In genomic region chr10:45020291-45020690, GRCm38 (mm10) we compare ENCODE assay signal across 19 mouse cellular contexts. TPM values are rescaled to one million over a fixed set of nuclear protein-coding genes. Genes with fewer than 3 reads are reported as not detected.
DNase-seq lines count a peak whose midpoint lies in the region; ATAC-seq and TF ChIP-seq lines count a peak whose summit lies in the region.
"Had no signal": no experiment of that assay in that cellular context is flagged by ENCODE, and none has a peak within 500 bp of the region (broad histone marks: within the 10 kb centered on the region; RNA-seq: fewer than 3 reads in every experiment).

No protein-coding gene starts in this region.

- TF ChIP-seq CTCF in small intestine, adult 2 months (IDR thresholded peaks at IDR 0.05; ENCODE audit: extremely low read depth, insufficient read length, insufficient replicate concordance, low read depth, low read length), result no peak

- no peaks in the 10 kb centered on the region for H3K27me3 ChIP-seq in small intestine, adult 2 months (ENCODE audit: control insufficient read depth, insufficient read depth, low read length)
- H3K27me3 ChIP-seq: embryonic facial prominence, embryonic 15.5 days; heart, embryonic 13.5 days; hindbrain, embryonic 13.5 days; liver, embryonic 15.5 days; midbrain, embryonic 13.5 days had no signal

- TF ChIP-seq POLR2A in small intestine, adult 2 months (IDR thresholded peaks at IDR 0.05; ENCODE audit: low read depth, low read length), result no peak

- ATAC-seq in frontal cortex, adult (ENCODE audit: low TSS enrichment), result 0 out of 2 replicates have a peak, but pooled peaks have one; percentile 27
- ATAC-seq: midbrain, embryonic 13.5 days had no signal

- no peak for DNase-seq in frontal cortex, postnatal 25 days (ENCODE audit: low spot score in 2 of 2)
- peak; percentile 3 for DNase-seq in brain, adult 2 months (ENCODE audit: low read depth, low spot score)
- peak; percentile 55 for DNase-seq in thymus, postnatal 4 days
- DNase-seq in testis, postnatal 14 days (ENCODE audit: low spot score), result no peak
- no peak for DNase-seq in heart, adult 9 months (ENCODE audit: low spot score in 2 of 2)
- DNase-seq in spleen, adult 12 weeks (ENCODE audit: low spot score), result no peak
- DNase-seq: adrenal gland, postnatal 10 days; cerebellum, adult 11-12 months; cerebellum, postnatal 36 days; kidney, postnatal 4 days; spleen, adult 18-20 months had no signal

- no peaks in the 10 kb centered on the region for H3K36me3 ChIP-seq in small intestine, adult 2 months (ENCODE audit: control insufficient read depth, insufficient read depth, low read length)
- H3K36me3 ChIP-seq: embryonic facial prominence, embryonic 15.5 days; heart, embryonic 13.5 days; hindbrain, embryonic 13.5 days; liver, embryonic 15.5 days; midbrain, embryonic 13.5 days had no signal

- no peak overlapping the region for H3K4me3 ChIP-seq in small intestine, adult 2 months (ENCODE audit: low read depth, low read length)
- H3K4me3 ChIP-seq: embryonic facial prominence, embryonic 15.5 days; heart, embryonic 13.5 days; hindbrain, embryonic 13.5 days; liver, embryonic 15.5 days; midbrain, embryonic 13.5 days had no signal

- WGBS in small intestine, adult 2 months, result 82% methylated on average over 10 of the region's 10 CpGs

- peaks cover 15% of the 10 kb centered on the region; the same call in 1 of the 2 replicates for H3K4me1 ChIP-seq in small intestine, adult 2 months (ENCODE audit: control insufficient read depth, insufficient read depth, insufficient read length, low read length)
- H3K4me1 ChIP-seq: embryonic facial prominence, embryonic 15.5 days; hindbrain, embryonic 13.5 days; liver, embryonic 15.5 days; midbrain, embryonic 13.5 days had no signal

- peak overlapping the region; percentile 32; the same call in 1 of the 2 replicates for H3K27ac ChIP-seq in small intestine, adult 2 months (ENCODE audit: insufficient read depth, low read depth, low read length)
- H3K27ac ChIP-seq: embryonic facial prominence, embryonic 15.5 days; heart, embryonic 13.5 days; hindbrain, embryonic 13.5 days; liver, embryonic 15.5 days; macrophage; midbrain, embryonic 13.5 days had no signal

RNA-seq across cellular contexts. Expression of gene Prep, which starts 46.7 kb away (rescaled TPM):
- 2.3 and 5.2 TPM in 2 replicates for polyA plus RNA-seq in small intestine, adult 2 months (2012; rRNA removed)

Comparison
In these comparisons a context has a peak if more than half of its experiments do, and no peak if none do; other contexts are left out.
1. DNase-seq: peak in brain, adult 2 months (single experiment) and thymus, postnatal 4 days (single experiment); none in frontal cortex, postnatal 25 days (0 of 2), testis, postnatal 14 days (single experiment), heart, adult 9 months (0 of 2) and spleen, adult 12 weeks (single experiment).